Mouse (Mus musculus): ENCODE data around the gene Ang5.

Ang5 gene

GRCm38 (mm10) chr14:43956769-43957168 is at the start of gene Ang5:
Gene Ang5 (plus strand): TSS chr14:43957069.
- WGBS: no CpG with 5 or more reads among the region's 2 CpGs

DNA sequence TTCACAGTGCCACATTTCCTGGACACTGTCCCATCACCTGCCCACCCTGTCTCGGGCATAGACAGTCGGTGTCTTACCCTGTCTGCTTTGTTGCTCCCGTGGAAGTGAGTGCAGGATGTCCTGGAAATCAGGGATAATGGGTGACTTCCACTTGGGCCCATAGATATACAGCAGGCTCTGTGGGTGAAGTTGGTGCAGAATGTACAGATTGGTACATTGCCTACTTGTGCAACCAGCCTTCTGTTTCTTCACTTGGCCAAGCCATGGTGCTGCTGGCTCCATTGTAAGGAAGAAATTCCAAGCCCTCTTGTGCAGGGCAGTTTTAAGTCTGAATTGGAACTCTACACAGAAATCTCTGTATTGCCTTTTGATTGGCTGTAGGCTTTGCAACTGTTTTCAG is 33.4 kb upstream of the Ang5 start, which contains the start of gene Ear10:
Ear10 (minus strand) TSS at position 101 of the 400 bp plus-strand sequence.
- WGBS: 84% methylated on average over 3 of the region's 3 CpGs

DNA sequence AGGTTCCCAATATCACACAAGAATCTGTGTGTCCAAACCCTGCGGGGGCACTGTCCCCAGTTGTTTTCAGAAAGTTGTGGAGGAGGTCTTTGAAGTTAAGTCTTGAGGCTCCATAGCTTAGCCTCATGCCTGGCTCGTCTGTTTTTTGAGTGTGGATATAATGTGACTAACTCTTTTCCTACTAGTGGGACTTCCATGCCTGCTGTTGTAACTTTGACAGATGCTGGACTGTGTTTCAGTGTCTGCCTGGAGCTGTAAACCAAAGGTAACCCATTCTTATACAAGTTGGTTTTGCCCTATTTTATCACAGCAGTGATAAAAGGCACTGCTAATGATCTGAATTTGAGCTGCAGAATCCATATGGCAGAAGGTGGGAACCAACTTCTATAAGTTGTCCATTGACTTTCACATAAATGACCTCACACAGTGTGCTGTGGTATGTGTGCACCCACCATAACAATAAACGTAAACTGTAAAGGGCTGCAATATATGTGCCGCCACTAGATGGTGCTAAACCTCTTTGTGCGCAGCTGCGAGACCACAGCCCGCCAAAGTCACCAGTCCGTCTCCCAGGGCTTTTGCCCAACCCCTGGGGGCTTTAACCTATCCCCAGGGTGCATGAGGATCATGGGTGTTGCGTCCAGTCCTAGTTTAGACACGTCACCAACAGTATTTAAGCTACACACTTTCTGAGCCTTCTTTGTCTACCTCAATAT is 32.0 kb upstream of the Ang5 start, which contains the start of gene Gm8113:
Gm8113 (plus strand) TSS at position 703 of the 716 bp plus-strand sequence.
- 8% methylated on average over 10 of the region's 10 CpGs for WGBS

GRCm38 (mm10) chr14:43925404-43925950 is 31.4 kb upstream of the Ang5 start:
- WGBS: 5% methylated on average over 21 of the region's 21 CpGs

DNA sequence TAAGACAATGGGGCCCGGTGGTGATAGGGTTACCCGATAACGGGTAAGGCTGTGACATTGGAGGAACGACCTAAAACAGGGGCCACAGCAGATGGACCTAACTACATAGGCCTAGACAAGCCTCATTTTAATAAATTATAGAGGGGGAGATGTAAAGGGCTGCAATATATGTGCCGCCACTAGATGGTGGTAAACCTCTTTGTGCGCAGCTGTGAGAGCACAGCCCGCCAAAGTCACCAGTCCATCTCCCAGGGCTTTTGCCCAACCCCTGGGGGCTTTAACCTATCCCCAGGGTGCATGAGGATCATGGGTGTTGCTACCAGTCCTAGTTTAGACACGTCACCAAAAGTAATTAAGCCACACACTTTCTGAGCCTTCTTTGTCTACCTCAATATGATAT is 23.9 kb upstream of the Ang5 start:
- WGBS: 12% methylated on average over 8 of the region's 8 CpGs

DNA sequence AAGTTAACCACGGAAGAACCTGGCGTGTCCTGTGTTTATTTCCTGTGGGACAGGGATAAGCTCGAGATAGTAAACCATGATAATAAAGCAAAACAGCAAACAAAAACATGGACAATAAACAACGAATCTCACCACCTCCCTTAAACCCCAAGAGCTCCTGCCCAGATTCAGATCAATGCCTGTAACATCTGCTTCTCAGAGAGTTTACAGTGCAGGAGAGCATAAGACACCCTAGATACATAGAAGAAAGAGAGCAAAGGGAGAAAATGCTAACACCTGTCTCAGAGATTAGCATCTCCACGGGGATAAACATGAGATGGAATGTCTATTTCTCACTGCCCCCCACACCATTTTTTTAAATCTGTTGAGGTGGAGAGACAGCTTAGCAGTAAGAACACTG is 23.5 kb upstream of the Ang5 start:
- WGBS: 44% methylated on average over 5 of the region's 5 CpGs

GRCm38 (mm10) chr14:43953382-43953781 is 3.5 kb upstream of the Ang5 start:
- 53% methylated on average over 2 of the region's 2 CpGs for WGBS

- no CpG with 5 or more reads among the region's 1 CpGs for WGBS
Observed at GRCm38 (mm10) chr14:43955074-43955473, 1.8 kb upstream of the Ang5 start.

DNA sequence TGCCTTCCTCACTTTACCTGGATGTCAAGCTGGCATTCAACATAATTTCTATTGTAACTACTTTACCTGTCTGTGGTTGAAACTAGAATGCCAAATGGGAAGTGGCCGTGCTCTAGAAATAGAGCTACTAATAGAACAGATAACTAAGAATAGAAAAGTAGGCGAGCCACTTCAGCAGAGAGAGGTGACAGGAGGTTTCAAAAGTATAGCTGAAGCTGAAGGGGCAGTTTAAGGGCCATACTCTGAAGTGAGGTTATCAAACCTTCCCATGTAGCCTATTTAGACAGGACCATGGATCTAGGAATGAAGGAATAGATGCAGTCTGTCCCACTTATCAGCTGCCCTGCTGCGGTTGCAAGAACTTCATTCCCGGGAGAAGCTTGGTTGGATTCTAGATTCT is 26.6 kb downstream of the Ang5 start:
- WGBS: 63% methylated on average over 4 of the region's 4 CpGs

DNA sequence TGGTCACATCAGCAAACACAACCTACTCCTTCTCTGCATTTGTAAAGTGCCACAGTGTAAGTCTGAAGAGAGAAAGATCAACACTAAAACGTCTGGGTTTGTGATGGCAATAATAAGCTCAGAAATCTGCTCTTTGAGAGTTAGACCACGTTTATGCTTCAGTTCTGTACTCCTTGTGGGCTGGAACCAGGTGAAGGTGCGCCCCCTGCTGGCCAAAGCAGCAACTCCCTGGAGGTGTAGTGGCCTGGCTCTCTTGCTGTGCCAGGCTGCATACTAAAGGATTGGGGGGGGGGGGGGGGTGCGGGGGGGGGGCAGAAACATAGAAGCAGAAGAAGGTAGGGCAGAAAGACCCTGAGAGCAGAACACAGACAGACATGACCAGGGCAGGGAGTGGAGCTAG is 27.0 kb downstream of the Ang5 start:
- WGBS: 0% methylated on average over 4 of the region's 4 CpGs

GRCm38 (mm10) chr14:43986147-43986546 is 29.3 kb downstream of the Ang5 start:
- 97% methylated on average over 2 of the region's 2 CpGs for WGBS

GRCm38 (mm10) chr14:43987404-43987803 is 30.5 kb downstream of the Ang5 start:
- 23% methylated on average over 5 of the region's 5 CpGs for WGBS

GRCm38 (mm10) chr14:43998455-43999000 is 41.7 kb downstream of the Ang5 start:
- 84% methylated on average over 2 of the region's 2 CpGs for WGBS

DNA sequence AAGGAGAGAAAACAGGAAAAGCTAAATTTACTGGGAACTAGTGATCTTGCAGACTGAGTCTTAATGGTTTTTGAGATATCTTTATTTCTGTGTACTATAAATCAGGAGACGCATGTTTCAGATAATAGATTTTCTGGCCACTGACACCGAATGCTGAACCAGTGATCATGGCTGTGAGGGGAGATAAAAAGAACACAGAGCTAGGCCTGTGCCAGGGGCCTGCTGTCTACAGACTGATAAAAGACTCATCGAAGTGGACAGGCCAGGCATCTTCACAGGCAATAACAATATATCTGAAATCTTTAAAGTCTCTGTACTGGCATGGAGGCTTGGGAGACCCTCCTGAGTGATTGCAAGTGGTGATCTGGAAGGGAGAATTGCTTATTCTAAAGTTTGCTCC is 44.7 kb downstream of the Ang5 start:
- WGBS: 90% methylated on average over 3 of the region's 3 CpGs

DNA sequence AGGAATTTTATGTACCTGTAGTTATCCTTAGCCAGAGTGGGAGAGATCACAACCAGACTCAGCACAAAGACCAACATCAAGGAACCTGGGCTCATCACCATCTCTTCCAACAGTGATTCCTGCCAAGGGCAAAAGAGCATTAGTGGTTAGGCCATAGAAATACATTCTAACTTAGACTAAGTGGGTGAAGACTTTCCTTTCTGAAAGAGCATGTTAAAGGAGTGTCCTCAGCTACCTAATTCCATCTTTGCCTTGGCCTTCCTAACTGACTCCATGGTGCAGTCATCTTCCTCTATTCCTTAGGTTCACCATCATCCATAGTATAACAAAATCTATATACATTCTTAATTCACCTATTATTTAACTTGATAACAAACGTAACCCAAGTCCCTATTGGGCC is 45.3 kb downstream of the Ang5 start, which contains the start of gene Ang6:
Ang6 (minus strand) TSS at position 101 of the 400 bp plus-strand sequence.
- 83% methylated on average over 1 of the region's 1 CpGs for WGBS

DNA sequence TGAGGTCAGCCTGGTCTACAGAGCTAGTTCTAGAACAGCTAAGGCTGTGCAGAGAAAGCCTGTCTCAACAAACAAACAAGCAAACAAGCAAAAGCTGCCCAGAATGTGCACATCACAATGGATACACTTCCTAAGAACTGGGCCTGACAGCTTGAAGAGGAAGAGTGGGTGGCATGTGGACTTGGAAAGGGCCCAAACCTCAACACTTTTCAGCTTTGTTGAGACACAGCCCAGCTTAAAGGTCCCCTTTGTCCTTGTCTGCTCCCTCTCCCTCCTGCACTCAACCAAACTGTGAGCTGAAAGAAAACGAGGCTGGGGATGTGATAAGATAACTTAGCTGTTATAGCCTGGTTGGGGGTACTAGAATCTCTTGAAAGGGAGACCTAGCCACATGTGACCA is 51.2 kb downstream of the Ang5 start:
- whole genome bisulfite sequencing: no CpG with 5 or more reads among the region's 1 CpGs

GRCm38 (mm10) chr14:44009686-44010085 is 52.8 kb downstream of the Ang5 start:
- 59% methylated on average over 2 of the region's 2 CpGs for WGBS
